Mouse (Mus musculus) liver, adult 2 months (tissue): ENCODE results near the gene Spin1. TPM values are rescaled to one million over a fixed set of nuclear protein-coding genes. Genes with fewer than 3 reads are reported as not detected.
A peak's percentile ranks its signal among the peaks of the same experiment; 100 is the strongest.
"Not testable (repeated sequence)": the region's sequence is repeated elsewhere in the genome, so short reads cannot be mapped to it uniquely, and the experiment has no call there.

Experiments used
- DNase-seq: peaks from one replicate; pipeline ENCODE4 v3.0.0-alpha.2; 2011; ENCODE audit warnings: low read depth, low spot score; ENCODE audit errors: extremely low read depth
- H3K27ac ChIP-seq: fragments of 200-500 bp; replicated peaks from 2 replicates; pipeline ENCODE4 v1.5.1; 2012; ENCODE audit warnings: low read depth, mild to moderate bottlenecking, control low read depth, inconsistent platforms, low read length; ENCODE audit not compliant: insufficient read depth
- H3K27me3 ChIP-seq: fragments of 200-500 bp; 2 replicates; pipeline ENCODE4 v1.6.1; 2012; ENCODE audit warnings: mild to moderate bottlenecking, moderate library complexity, low read length, inconsistent platforms; ENCODE audit not compliant: control insufficient read depth, insufficient read depth
- H3K36me3 ChIP-seq: fragments of 200-500 bp; 2 replicates; pipeline ENCODE4 v1.6.1; 2012; ENCODE audit warnings: low read length, inconsistent platforms; ENCODE audit not compliant: control insufficient read depth, insufficient read depth
- H3K4me1 ChIP-seq: fragments of 200-500 bp; 2 replicates; pipeline ENCODE4 v1.6.1; 2011; ENCODE audit warnings: low read length; ENCODE audit not compliant: control insufficient read depth, insufficient read depth
- H3K4me3 ChIP-seq: fragments of 200-500 bp; 2 replicates; pipeline ENCODE4 v1.5.1; 2011; ENCODE audit warnings: low read depth, mild to moderate bottlenecking, control low read depth, low read length, moderate library complexity; ENCODE audit not compliant: insufficient read depth
- H3K79me2 ChIP-seq: fragments of 200-500 bp; 2 replicates; pipeline ENCODE4 v1.6.1; 2012; ENCODE audit warnings: inconsistent platforms, mild to moderate bottlenecking, low read length, moderate library complexity; ENCODE audit not compliant: control insufficient read depth, insufficient read depth
- H3K9ac ChIP-seq: fragments of 200-500 bp; 2 replicates; pipeline ENCODE4 v1.6.1; 2012; ENCODE audit warnings: low read depth, mild to moderate bottlenecking, control low read depth, inconsistent platforms, low read length
- CTCF ChIP-seq: fragments of 200-500 bp; IDR thresholded peaks from 2 replicates; pipeline ENCODE4 v1.5.1; 2011; ENCODE audit warnings: low read depth, low read length, control low read depth
- POLR2A ChIP-seq: fragments of 200-500 bp; IDR thresholded peaks from 2 replicates; pipeline ENCODE4 v1.6.1; 2011; ENCODE audit warnings: low read length, control low read depth; ENCODE audit not compliant: insufficient read depth; ENCODE audit errors: extremely low read depth
- WGBS: fragments of 180-500 bp; shearing (Covaris S2); methylation state at CpG from one replicate; pipeline ENCODE4 v1.1.7; 2018; 5-methylcytosine and 5-hydroxymethylcytosine counted together
- polyA plus RNA-seq: library from polyadenylated mRNA; depleted of rRNA; stranded (reverse); fragments of >200 nt; gene quantifications from 2 replicates; pipeline ENCODE4 v1.2.3, GENCODE M21; 2012
- total RNA-seq: library from RNA; depleted of rRNA; stranded (reverse); fragments of >200 nt; gene quantifications from 2 replicates; pipeline ENCODE4 v1.2.3, GENCODE M21; 2014

Spin1 gene
- total and polyA plus RNA-seq, 2 experiments = 17.1 to 39.5 TPM

- Histone ChIP-seq H3K36me3 (no peaks in the 10 kb centered on the region), H3K27ac (peak overlapping the region; percentile 71), H3K4me1 (peaks cover 19% of the 10 kb centered on the region), H3K9ac (peak overlapping the region; percentile 25), H3K27me3 (no peaks in the 10 kb centered on the region), H3K79me2 (no peaks in the 10 kb centered on the region), H3K4me3 (no peak overlapping the region; the same call in none of the 2 replicates)
- WGBS = 25% methylated on average over 11 of the region's 11 CpGs
- TF ChIP-seq POLR2A = no peak
- TF ChIP-seq CTCF = no peak
- peak; percentile 91 for DNase-seq
Measured at GRCm38 (mm10) chr13:51071063-51071680, 29.5 kb upstream of the Spin1 start.

DNA sequence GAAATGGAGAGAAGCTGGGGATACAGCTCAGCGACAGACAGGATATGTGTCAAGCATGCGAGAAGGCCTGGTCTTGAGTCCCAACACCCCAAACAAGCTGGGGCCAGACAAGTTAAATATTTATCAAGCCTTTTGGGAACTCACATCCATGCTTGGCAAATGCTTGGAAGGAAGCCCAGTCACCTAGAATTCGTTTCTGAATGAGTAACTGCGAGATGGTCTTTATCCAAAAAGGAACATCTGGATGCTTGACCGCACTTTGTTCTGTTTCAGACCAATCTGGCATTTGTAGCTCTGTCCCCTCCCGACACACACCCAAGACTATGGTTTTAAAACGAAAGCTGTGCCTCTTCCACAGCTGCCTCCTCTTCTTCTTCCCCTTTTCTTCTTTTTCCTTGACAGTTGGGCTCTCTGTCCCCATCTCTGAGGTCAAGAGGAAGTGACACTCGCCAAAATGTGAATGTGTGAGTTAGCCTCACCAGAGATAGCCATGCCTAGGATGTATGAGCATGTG is 28.9 kb upstream of the Spin1 start:
- 3% methylated on average over 8 of the region's 8 CpGs for WGBS
- peak overlapping the region; percentile 71 for H3K27ac ChIP-seq

GRCm38 (mm10) chr13:51072917-51073843 is 27.5 kb upstream of the Spin1 start:
- peak overlapping the region; percentile 16; the same call in 1 of the 2 replicates for H3K9ac ChIP-seq
- H3K27ac ChIP-seq = peak overlapping the region; percentile 85
- H3K4me1 ChIP-seq = peaks cover 19% of the 10 kb centered on the region

More for the DNA sequence above, 28.9 kb upstream of the Spin1 start:
- no peak for TF ChIP-seq POLR2A
- TF ChIP-seq CTCF = no peak
- no peaks in the 10 kb centered on the region for H3K36me3 ChIP-seq
- H3K79me2 ChIP-seq = no peaks in the 10 kb centered on the region
- no peak overlapping the region; the same call in 1 of the 2 replicates for H3K4me3 ChIP-seq
- peak overlapping the region; percentile 25 for H3K9ac ChIP-seq
- no peaks in the 10 kb centered on the region for H3K27me3 ChIP-seq
- peaks cover 19% of the 10 kb centered on the region for H3K4me1 ChIP-seq
- DNase-seq = peak; percentile 98

DNA sequence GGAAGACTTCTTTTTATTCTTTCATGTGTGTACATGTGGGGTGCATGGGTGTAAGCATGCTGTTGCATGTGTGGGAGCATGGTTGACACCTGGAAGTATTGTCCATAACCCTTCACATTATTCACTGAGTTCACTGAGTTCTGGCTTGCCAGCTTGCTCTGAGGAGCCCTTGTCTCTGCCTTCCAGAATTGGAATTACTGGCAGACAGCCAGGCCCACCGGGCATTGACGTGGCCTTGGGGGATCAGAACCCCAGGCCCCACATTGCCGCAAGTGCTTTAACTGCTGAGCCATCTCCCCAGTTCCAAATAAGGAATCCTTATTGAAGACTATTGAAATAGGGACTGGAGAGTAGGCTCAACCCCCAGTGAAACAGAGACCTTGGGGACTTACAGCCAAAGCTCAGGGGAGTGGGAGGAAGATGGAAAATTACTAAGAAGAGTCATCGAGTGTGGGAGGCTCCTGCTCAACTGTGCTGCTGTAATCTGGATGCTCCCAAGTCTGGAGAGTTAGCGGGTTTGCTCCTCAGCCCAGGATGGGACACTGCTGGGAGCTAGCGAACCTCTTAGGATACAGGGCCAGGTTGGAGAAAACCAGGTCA is 26.5 kb upstream of the Spin1 start:
- Histone ChIP-seq H3K27ac (no peak overlapping the region), H3K27me3 (no peaks in the 10 kb centered on the region), H3K4me1 (peaks cover 19% of the 10 kb centered on the region), H3K36me3 (no peaks in the 10 kb centered on the region), H3K79me2 (no peaks in the 10 kb centered on the region), H3K4me3 (no peak overlapping the region), H3K9ac (no peak overlapping the region)
- DNase-seq = no peak
- TF ChIP-seq POLR2A = no peak
- no peak for TF ChIP-seq CTCF
- WGBS = 74% methylated on average over 6 of the region's 6 CpGs

More at GRCm38 (mm10) chr13:51072917-51073843, 27.5 kb upstream of the Spin1 start:
- TF ChIP-seq POLR2A (no peak), CTCF (no peak)
- DNase-seq = peak; percentile 95
- Histone ChIP-seq H3K36me3 (no peaks in the 10 kb centered on the region), H3K4me3 (no peak overlapping the region), H3K79me2 (no peaks in the 10 kb centered on the region), H3K27me3 (no peaks in the 10 kb centered on the region)
- 32% methylated on average over 16 of the region's 16 CpGs for WGBS

DNA sequence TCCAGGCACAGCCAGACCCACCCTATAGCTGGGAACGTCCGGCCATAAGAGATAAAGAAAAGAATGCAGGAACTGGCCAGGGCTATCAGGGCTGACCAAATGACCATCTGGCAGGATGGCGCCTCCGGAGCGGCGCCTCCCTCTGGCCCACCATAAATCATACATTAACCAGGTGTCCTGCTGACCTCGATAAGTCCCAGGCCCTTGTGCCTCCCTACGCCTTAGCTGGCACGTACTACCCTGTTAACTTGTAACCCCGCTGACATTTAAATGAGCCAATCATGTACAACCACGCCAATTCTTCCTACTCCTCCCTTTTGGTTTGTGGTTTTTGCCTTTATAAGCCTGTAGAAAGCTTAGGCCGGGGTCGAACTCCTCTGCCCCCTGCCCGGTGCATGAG is 24.5 kb upstream of the Spin1 start:
- H3K27ac ChIP-seq, H3K9ac ChIP-seq, H3K79me2 ChIP-seq, H3K36me3 ChIP-seq, DNase-seq, H3K4me3 ChIP-seq, H3K27me3 ChIP-seq: not testable (repeated sequence)
- WGBS = 91% methylated on average over 14 of the region's 14 CpGs
- H3K4me1 ChIP-seq = peaks cover 15% of the 10 kb centered on the region

DNA sequence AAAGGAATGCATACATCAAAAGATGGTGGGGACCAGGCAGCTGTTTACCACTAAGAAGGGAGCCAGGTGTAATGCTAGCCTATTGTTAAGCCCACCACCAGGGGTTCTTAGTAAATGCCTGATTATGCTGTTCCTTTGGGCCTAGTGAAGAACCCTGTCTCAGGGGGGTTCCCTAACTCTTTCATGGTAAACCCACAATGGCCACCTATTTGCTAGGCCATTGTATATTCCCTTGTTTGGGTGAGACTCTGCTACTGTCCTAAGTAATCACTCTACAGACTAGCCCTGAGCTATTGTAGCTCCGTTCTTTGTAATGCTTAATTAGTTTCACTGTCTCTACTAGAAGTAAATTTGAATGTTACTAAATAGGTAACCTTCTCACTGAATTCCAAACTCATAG is 22.1 kb upstream of the Spin1 start:
- H3K4me3 ChIP-seq, H3K79me2 ChIP-seq, H3K36me3 ChIP-seq, H3K27ac ChIP-seq, H3K4me1 ChIP-seq, H3K27me3 ChIP-seq, DNase-seq, H3K9ac ChIP-seq: not testable (repeated sequence)
- WGBS = 93% methylated on average over 1 of the region's 1 CpGs
